In the genomic region with DNA sequence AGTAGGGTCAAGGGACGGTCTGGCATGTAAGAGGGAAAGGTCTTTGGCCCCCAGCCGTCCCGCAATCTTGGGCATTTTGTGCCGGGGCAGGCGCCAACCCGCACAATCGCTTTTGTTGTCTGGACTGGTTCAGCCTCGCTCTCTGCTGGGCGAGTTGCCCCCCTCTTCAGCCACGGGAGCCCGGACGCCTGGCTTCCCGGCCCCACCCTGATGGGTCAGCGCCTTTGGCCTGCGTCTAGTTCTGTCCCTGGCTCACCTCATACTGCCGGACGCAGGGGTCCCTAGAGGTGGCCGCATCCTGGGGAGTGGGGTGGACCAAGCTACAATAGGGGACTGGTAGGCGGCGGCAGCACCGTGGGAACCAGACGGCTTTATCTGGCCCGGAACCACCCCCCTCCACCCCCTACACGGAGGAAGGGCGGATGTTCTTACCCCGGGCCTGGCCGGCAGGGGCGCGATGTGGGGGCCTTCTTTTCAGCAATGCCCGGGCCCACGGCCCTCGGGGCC, we compare ENCODE assay signal across 9 mouse cellular contexts. TPM values are rescaled to one million over a fixed set of nuclear protein-coding genes. Genes with fewer than 3 reads are reported as not detected.
A peak's percentile ranks its signal among the peaks of the same experiment; 100 is the strongest.
DNase-seq lines count a peak whose midpoint lies in the region; ATAC-seq and TF ChIP-seq lines count a peak whose summit lies in the region.
"Had no signal": no experiment of that assay in that cellular context is flagged by ENCODE, and none has a peak within 500 bp of the region (broad histone marks: within the 10 kb centered on the region; RNA-seq: fewer than 3 reads in every experiment).

No protein-coding gene starts in this region.

- H3K4me2 ChIP-seq in forebrain, embryonic 13.5 days, result peak overlapping the region; percentile 82
- peak overlapping the region; percentile 84 for H3K4me2 ChIP-seq in hindbrain, embryonic 13.5 days
- peak overlapping the region; percentile 14; the same call in 1 of the 2 replicates for H3K4me2 ChIP-seq in liver, embryonic 13.5 days

- H3K27ac ChIP-seq in forebrain, embryonic 13.5 days, result no peak overlapping the region
- no peak overlapping the region for H3K27ac ChIP-seq in hindbrain, embryonic 13.5 days
- H3K27ac ChIP-seq in liver, embryonic 13.5 days, result no peak overlapping the region
- H3K27ac ChIP-seq: liver, embryonic 14.5 days had no signal

- TF ChIP-seq POLR2A in lung, adult 2 months (IDR thresholded peaks at IDR 0.05; ENCODE audit: borderline replicate concordance, extremely low read depth, low read depth, low read length), result no peak

- H3K4me3 ChIP-seq in lung, adult 2 months (replicated peaks; ENCODE audit: extremely low read depth, low read depth, low read length), result peak overlapping the region; percentile 2
- 0 out of 2 replicates have a peak overlapping the region, but pooled peaks have one; percentile 47 for H3K4me3 ChIP-seq in forebrain, embryonic 13.5 days
- H3K4me3 ChIP-seq in hindbrain, embryonic 13.5 days, result no peak overlapping the region
- no peak overlapping the region for H3K4me3 ChIP-seq in liver, embryonic 13.5 days (replicated peaks)

- H3K27me3 ChIP-seq in forebrain, embryonic 13.5 days, result peaks cover 77% of the 10 kb centered on the region
- peaks cover 96% of the 10 kb centered on the region for H3K27me3 ChIP-seq in hindbrain, embryonic 13.5 days
- peaks cover 100% of the 10 kb centered on the region for H3K27me3 ChIP-seq in liver, embryonic 13.5 days

- 2% methylated on average over 32 of the region's 32 CpGs for WGBS in lung, adult 2 months
- WGBS in forebrain, embryonic 13.5 days, result 5% methylated on average over 32 of the region's 32 CpGs
- 1% methylated on average over 32 of the region's 32 CpGs for WGBS in hindbrain, embryonic 13.5 days
- 4% methylated on average over 32 of the region's 32 CpGs for WGBS in liver, embryonic 13.5 days (ENCODE audit: insufficient replicate concordance)

- ATAC-seq in forebrain, embryonic 13.5 days, result no peak
- ATAC-seq in hindbrain, embryonic 13.5 days (ENCODE audit: low FRiP score), result no peak
- no peak for ATAC-seq in liver, embryonic 13.5 days (ENCODE audit: low read depth)
- ATAC-seq in granulocyte monocyte progenitor cell, adult 5-6 weeks (replicated peaks; ENCODE audit: poor library complexity, severe bottlenecking), result no peak
- no peak for ATAC-seq in frontal cortex, adult (ENCODE audit: low TSS enrichment)

- peaks cover 9% of the 10 kb centered on the region for H3K4me1 ChIP-seq in lung, adult 2 months (ENCODE audit: control insufficient read depth, insufficient read depth, low read length)
- peaks cover 72% of the 10 kb centered on the region for H3K4me1 ChIP-seq in forebrain, embryonic 13.5 days
- H3K4me1 ChIP-seq in hindbrain, embryonic 13.5 days (replicated peaks), result peaks cover 75% of the 10 kb centered on the region
- H3K4me1 ChIP-seq in liver, embryonic 13.5 days (replicated peaks), result peaks cover 67% of the 10 kb centered on the region

- DNase-seq in lung, adult 2 months, result peak; percentile 33
- DNase-seq in lung, postnatal 36 days, result no peak
- DNase-seq in liver, embryonic 13.5 days, result no peak
- DNase-seq in frontal cortex, postnatal 25 days (ENCODE audit: low spot score in 2 of 2), result no peak

- no peak overlapping the region for H3K9ac ChIP-seq in forebrain, embryonic 13.5 days
- H3K9ac ChIP-seq in hindbrain, embryonic 13.5 days, result no peak overlapping the region; the same call in 1 of the 2 replicates
- H3K9ac ChIP-seq in liver, embryonic 13.5 days, result no peak overlapping the region
- H3K9ac ChIP-seq: liver, embryonic 14.5 days had no signal

- H3K36me3 ChIP-seq in forebrain, embryonic 13.5 days (ENCODE audit: poor library complexity, severe bottlenecking), result no peaks in the 10 kb centered on the region
- H3K36me3 ChIP-seq in hindbrain, embryonic 13.5 days, result no peaks in the 10 kb centered on the region
- no peaks in the 10 kb centered on the region for H3K36me3 ChIP-seq in liver, embryonic 13.5 days

- TF ChIP-seq CTCF in lung, adult 2 months (IDR thresholded peaks at IDR 0.05; ENCODE audit: insufficient read depth, low read length), result no peak

- no peaks in the 10 kb centered on the region for H3K9me3 ChIP-seq in forebrain, embryonic 13.5 days (replicated peaks)
- H3K9me3 ChIP-seq in hindbrain, embryonic 13.5 days, result no peaks in the 10 kb centered on the region
- H3K9me3 ChIP-seq in liver, embryonic 13.5 days (replicated peaks), result no peaks in the 10 kb centered on the region

RNA-seq across cellular contexts. Expression of gene Ltbp4, which starts 3.0 kb away (rescaled TPM):
- polyA plus RNA-seq in lung, adult 2 months (2012; rRNA removed), result 496 and 612 TPM in 2 replicates
- polyA plus RNA-seq in forebrain, embryonic 13.5 days (2015; fragmentation: Nextera tagmentation; extraction: Ambion mirVana), result 10.5 and 13.4 TPM in 2 replicates
- polyA plus RNA-seq in hindbrain, embryonic 13.5 days (2015; fragmentation: Nextera tagmentation; extraction: Ambion mirVana), result 5.4 and 6.0 TPM in 2 replicates
- polyA plus RNA-seq in liver, embryonic 13.5 days (2015; fragmentation: Nextera tagmentation; extraction: Ambion mirVana), result 3.6 and 3.9 TPM in 2 replicates
- not detected in 2 replicates for total RNA-seq in granulocyte monocyte progenitor cell, adult 5-6 weeks (2014; fragmentation: Nextera tagmentation)
- not detected in 2 replicates for total RNA-seq in granulocyte monocyte progenitor cell, adult 5-6 weeks (2017)

RNA-seq across cellular contexts. Expression of gene Shkbp1, which starts 21.4 kb away (rescaled TPM):
- polyA plus RNA-seq in lung, adult 2 months (2012; rRNA removed), result 76.4 and 85.1 TPM in 2 replicates
- polyA plus RNA-seq in forebrain, embryonic 13.5 days (2015; fragmentation: Nextera tagmentation; extraction: Ambion mirVana), result 85.4 and 89.3 TPM in 2 replicates
- 61.8 and 62.5 TPM in 2 replicates for polyA plus RNA-seq in hindbrain, embryonic 13.5 days (2015; fragmentation: Nextera tagmentation; extraction: Ambion mirVana)
- polyA plus RNA-seq in liver, embryonic 13.5 days (2015; fragmentation: Nextera tagmentation; extraction: Ambion mirVana), result 23.1 and 25.0 TPM in 2 replicates
- total RNA-seq in granulocyte monocyte progenitor cell, adult 5-6 weeks (2014; fragmentation: Nextera tagmentation), result 23.6 and 31.1 TPM in 2 replicates
- 13.9 and 18.8 TPM in 2 replicates for total RNA-seq in granulocyte monocyte progenitor cell, adult 5-6 weeks (2017)

RNA-seq across cellular contexts. Expression of gene Gm20479, which starts 22.8 kb away (rescaled TPM):
- not detected in 2 replicates for polyA plus RNA-seq in lung, adult 2 months (2012; rRNA removed)
- polyA plus RNA-seq in forebrain, embryonic 13.5 days (2015; fragmentation: Nextera tagmentation; extraction: Ambion mirVana), result 0.62 TPM in 1 of 2 replicates, not detected in the other
- polyA plus RNA-seq in hindbrain, embryonic 13.5 days (2015; fragmentation: Nextera tagmentation; extraction: Ambion mirVana), result not detected in 2 replicates
- 0.50 TPM in 1 of 2 replicates, not detected in the other for polyA plus RNA-seq in liver, embryonic 13.5 days (2015; fragmentation: Nextera tagmentation; extraction: Ambion mirVana)
- total RNA-seq in granulocyte monocyte progenitor cell, adult 5-6 weeks (2014; fragmentation: Nextera tagmentation), result not detected in 2 replicates
- 1.5 TPM in 1 of 2 replicates, not detected in the other for total RNA-seq in granulocyte monocyte progenitor cell, adult 5-6 weeks (2017)

Comparison
In these comparisons a context has a peak if more than half of its experiments do, and no peak if none do; other contexts are left out.
1. H3K4me3 ChIP-seq: peak in lung, adult 2 months (single experiment) and forebrain, embryonic 13.5 days (single experiment); none in hindbrain, embryonic 13.5 days (single experiment) and liver, embryonic 13.5 days (single experiment).
2. H3K4me2 ChIP-seq: peak in every context shown above with its lines; median percentile 84 in hindbrain, embryonic 13.5 days; 82 in forebrain, embryonic 13.5 days; 14 in liver, embryonic 13.5 days.
3. RNA of gene Ltbp4, which starts 3.0 kb away (polyA plus RNA-seq): 496 to 612 TPM in lung, adult 2 months; 10.5 to 13.4 TPM in forebrain, embryonic 13.5 days, 5.4 to 6.0 TPM in hindbrain, embryonic 13.5 days and 3.6 to 3.9 TPM in liver, embryonic 13.5 days; every median in the first group is over 10 times any median in the second.